Mouse (Mus musculus): ENCODE data around the gene Ldb3.

GRCm38 (mm10) chr14:34503325-34503647 lies 85.2 kb downstream of the Ldb3 start, which contains the start of gene Bmpr1a:
- TF ChIP-seq POLR2A (IDR thresholded peaks at IDR 0.05; ENCODE audit: low read depth, low read length) (0 out of 2 replicates have a peak, but pooled peaks have one; percentile 20), CTCF (IDR thresholded peaks at IDR 0.05; ENCODE audit: extremely low read depth, insufficient read length, insufficient replicate concordance, low read depth, low read length) (no peak)

Measured in small intestine, adult 2 months (tissue).